Mouse (Mus musculus) cerebellum, postnatal 25 days (tissue): ENCODE measurements around the gene Chac1.

Source experiments
- DNase-seq, 2 experiments: peaks; one replicate each; pipeline ENCODE4 v3.0.0; 2021; ENCODE audit warnings: mixed read lengths in 2 of 2

Chac1 gene

DNA sequence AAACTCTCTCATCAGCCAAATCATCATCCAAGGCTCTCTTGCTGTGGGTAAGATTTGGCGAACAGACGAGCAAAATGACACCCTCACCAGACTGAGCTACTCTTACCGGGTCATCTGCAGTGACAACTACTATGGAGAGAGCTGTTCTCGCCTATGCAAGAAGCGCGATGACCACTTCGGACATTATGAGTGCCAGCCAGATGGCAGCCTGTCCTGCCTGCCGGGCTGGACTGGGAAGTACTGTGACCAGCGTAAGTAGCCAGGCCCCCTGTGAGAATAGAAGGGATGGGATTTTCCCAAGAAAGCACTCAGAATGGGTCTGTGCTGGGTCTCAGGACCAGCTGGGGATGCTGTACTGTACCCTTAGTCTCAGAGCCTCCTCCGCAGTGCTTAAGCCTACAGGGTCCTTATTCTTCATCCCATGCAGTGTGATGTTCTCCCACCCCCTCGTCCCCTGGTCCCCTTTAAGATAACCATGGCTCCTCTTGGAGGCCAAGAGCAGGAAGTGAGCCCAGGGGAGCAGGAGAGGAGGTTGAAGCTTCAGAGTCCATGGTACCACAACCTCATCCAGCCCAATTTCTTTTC is 23.0 kb upstream of the Chac1 start:
- DNase-seq, result peak; percentile 58 to 61

DNA sequence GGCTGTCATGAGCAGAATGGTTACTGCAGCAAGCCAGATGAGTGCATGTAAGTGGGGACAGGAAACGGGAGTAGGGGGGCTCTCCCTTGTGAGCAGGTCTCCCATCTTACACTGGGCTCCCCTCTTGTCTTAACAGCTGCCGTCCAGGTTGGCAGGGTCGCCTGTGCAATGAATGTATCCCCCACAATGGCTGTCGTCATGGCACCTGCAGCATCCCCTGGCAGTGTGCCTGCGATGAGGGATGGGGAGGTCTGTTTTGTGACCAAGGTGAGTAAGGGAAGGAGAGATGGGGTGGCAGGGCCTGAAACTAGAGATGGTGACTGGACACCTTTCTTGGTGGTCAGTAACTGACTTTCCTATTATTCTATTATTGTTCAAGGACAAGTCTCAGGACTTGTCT is 22.5 kb upstream of the Chac1 start:
- DNase-seq, result no peak

DNA sequence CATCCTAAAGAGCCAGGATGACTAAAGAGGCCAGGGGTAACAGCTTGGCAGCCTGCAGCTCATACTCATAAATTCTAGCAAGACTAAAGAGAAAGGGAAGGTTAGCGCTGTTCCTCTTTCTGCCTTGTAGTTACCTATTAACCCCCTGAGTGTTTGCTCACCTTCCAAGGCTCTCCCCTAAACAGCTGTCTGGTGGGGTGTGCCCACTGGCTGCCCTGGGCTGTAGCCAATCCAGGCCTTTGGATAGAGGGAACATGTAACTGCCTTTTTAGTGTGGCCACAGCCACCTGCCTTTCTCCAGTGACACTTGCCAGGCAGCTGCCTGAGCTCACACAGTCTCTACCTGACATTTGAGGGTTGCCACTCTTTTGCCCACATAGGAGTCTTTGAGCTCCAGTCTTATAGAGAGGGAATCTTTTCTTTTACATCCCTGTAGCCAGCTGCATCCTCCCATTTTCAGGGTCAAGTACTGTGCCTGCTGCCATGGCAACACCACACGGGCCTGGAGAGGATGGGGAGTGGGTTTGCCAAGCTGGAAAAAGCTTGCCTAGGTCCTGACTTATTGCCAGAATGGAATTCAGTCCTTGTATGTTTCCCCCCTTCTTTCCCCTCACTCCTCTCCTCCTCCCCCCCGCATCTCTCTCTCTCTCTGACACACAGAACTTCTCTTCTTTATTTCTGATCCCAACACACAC is 21.8 kb upstream of the Chac1 start:
- no peak for DNase-seq

DNA sequence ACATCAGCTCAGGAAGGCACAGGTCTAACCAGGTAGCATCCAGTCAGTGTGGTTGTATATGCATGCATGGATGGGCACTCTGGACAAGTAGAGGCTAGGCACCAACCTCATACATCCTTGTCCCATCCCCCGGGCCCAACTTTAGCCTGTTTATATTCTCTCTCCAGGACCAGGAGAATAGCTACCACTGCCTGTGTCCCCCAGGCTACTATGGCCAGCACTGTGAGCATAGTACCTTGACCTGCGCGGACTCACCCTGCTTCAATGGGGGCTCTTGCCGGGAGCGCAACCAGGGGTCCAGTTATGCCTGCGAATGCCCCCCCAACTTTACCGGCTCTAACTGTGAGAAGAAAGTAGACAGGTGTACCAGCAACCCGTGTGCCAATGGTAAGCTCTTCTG is 20.2 kb upstream of the Chac1 start:
- DNase-seq, result no peak

DNA sequence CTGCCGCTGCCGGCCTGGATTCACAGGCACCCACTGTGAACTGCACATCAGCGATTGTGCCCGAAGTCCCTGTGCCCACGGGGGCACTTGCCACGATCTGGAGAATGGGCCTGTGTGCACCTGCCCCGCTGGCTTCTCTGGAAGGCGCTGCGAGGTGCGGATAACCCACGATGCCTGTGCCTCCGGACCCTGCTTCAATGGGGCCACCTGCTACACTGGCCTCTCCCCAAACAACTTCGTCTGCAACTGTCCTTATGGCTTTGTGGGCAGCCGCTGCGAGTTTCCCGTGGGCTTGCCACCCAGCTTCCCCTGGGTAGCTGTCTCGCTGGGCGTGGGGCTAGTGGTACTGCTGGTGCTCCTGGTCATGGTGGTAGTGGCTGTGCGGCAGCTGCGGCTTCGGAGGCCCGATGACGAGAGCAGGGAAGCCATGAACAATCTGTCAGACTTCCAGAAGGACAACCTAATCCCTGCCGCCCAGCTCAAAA is 18.8 kb upstream of the Chac1 start:
- no peak for DNase-seq

DNA sequence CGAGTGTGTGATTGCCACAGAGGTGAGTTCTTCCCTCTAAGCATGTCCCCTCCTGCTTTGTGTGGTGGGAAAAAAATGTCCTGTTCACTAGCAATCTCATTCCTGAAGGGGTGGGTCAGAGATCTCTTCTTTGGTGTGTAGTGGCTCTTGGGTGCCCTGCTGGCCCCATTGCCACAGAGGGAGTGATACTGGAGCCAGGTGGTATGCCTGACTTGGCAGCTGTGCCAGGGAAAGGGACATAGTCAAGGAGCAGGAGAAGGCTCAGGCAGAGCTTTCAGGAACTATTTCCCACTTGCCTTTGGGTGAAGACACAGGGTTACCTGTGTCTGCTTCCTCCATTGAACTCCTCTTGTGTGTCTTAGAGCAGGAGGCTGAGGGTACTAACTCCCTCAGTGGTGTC is 16.9 kb upstream of the Chac1 start:
- no peak for DNase-seq

DNA sequence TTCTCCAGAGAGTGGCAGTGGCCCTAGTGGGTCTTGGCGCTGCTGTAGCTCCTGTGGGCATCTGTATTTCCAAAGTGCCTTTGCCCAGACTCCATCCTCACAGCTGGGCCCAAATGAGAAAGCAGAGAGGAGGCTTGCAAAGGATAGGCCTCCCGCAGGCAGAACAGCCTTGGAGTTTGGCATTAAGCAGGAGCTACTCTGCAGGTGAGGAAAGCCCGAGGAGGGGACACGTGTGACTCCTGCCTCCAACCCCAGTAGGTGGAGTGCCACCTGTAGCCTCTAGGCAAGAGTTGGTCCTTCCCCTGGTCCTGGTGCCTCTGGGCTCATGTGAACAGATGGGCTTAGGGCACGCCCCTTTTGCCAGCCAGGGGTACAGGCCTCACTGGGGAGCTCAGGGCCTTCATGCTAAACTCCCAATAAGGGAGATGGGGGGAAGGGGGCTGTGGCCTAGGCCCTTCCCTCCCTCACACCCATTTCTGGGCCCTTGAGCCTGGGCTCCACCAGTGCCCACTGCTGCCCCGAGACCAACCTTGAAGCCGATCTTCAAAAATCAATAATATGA is 16.0 kb upstream of the Chac1 start:
- DNase-seq, result no peak

DNA sequence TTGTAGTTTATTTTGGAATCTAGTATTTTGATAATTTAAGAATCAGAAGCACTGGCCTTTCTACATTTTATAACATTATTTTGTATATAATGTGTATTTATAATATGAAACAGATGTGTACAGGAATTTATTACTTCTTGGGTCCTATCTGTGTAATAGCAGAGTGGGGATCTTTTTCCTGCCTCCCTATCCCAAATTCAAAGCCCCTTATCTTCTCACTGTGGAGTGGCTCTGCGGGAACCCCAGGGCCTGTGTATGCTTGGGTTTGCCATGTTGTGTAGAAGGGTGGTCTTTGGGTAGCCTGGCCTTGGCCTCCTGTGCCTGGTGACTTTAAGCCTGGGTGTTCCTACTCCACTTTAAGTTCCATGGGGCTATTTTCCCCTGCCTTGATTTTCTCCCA is 15.5 kb upstream of the Chac1 start:
- no peak for DNase-seq

DNA sequence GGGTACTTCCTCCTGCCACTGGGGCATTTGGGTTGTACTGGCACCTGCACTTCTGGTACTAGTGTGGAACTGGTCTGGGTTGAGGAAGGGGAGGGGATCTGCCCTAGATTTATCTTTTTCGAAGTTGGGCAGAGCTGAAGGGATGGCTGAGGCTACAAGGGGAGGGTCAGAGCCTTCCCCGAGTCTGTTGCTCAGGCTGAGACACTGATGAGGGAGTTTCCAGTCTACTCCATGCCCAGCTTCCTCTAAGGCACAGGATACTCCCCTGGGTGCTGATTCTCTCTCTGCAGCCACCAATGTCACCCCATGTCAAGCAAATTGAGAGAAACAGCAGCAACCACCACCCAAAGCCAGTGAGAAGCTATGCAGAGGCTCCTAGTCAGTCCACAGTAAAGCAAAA is 15.0 kb upstream of the Chac1 start:
- DNase-seq, result no peak

DNA sequence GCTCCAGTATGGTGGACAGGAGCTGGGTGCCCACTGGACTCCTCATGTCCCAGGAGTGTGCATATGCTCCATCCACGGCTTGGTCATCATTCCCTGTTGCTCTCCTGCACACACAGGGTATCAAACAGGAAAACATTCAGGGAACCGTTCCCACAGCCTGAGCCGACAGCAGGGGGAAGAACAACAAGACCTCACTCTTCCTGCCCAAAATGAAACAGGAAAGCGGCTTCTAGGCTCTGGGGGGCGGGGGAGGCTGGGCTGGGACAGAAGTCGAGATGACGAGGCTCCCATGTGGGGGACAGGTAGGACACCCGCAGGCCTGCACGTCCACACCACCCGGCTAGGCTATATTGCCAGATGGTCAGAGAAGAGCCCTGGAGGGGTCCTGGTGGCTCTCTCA is 14.6 kb upstream of the Chac1 start:
- DNase-seq, result peak; percentile 29 to 41

DNA sequence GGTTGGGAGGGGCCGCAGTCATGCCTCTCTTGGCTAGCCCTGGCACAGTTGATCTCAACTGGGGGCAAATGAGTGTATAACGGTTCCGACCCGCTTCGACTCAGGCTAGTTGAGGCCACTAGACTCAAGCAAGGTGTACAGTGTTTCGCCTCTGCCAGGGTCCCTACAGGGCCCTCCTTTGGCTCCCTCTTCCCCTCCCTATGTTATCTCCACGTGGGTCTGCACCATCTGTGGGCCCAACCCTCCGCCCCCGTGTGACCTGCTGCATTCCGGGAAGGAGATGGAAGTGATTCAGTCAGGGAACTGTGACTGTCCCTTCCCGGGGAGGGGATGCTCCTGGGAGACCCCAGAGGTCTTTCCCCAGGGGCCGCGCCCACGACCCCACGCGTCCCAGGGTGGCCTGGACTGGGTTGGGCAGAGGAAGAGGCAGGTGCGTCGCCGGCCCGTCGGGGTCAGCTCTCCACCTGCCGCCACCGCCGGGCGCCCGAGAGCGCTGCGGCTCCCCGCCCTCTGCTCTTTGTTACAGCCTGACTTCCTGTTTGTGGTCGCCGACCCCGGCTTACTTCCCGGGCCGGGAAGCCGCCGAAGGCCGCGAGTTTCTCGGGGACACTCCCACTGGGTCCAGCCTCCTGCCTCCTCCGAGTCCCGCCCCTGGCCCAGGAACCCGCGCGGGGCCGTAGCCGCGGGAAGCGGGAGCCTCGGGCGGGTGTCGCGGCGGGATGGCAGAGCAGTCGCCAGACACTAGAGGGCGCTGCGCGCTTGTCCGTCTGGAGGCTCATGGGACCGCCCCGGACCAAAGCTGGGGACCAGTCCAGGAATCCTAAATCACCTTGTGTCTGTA is 13.4 kb upstream of the Chac1 start:
- peak; percentile 96 for DNase-seq

DNA sequence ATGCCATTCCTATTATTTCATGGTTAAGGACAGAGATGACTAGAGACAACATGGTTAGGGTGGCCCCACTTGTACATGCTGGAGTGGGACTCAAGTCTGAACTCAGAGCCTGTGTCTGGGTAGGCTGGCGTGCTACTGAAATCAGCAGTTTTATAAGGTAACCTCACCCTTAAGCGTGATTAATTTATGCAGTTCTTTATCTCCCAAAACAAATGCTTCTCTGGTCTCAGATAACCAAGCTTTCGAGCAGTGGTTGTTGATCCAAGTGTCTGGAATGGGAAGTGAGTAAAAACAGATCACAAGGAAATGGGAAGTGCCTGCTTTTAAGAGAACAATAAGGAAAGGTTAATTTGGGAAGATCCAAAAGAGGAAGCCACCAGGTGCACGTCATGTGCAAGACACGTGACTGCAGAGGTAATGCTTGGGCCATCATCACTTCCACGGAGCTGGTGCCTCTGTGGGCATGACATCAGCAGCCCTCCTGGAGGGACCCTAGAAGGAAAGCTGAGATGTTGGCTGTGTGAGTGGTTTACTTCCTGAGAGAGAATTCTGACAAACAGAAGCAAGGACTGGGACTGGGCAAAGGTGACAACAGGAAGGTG is 6.4 kb upstream of the Chac1 start:
- DNase-seq, result no peak

DNA sequence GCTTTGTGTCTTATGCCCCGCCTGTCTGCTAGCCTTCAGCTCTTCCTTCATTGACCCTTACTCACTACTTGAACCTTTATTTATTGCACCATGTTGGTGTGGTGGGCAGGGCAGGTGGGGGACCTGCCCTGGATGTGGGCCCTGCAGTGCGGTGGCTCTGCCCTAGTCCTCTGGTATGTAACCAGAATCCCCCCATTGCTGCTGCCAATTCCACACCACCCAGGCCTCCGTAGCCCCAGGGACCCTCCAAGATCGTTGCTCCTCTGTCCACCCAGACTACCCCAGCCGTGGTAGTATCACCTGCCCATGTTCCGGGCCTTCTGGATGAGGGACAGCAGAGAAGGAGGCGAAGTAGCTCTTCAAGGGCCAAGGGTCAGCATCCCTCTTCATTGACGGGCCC is 2.7 kb downstream of the Chac1 start:
- no peak for DNase-seq

DNA sequence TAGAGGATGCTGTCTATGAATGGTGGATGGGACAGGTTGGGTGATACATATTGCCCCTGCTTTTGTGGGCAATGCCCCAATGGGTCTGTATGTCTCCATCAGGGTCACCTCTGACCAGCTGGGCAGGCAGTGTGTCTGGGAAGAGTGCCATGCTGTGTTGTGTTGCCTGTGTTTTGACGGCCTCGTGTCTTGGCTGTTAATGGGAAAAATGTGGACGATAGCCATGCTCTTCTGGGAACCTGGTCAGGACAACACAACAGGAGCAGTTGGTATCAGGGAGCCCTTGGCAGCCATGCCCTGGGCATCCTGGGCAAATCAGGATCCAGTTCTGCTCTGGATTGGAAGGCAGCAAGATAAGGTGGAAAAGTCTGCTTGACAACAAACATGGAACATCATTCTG is 4.1 kb downstream of the Chac1 start:
- DNase-seq, result peak; percentile 87

DNA sequence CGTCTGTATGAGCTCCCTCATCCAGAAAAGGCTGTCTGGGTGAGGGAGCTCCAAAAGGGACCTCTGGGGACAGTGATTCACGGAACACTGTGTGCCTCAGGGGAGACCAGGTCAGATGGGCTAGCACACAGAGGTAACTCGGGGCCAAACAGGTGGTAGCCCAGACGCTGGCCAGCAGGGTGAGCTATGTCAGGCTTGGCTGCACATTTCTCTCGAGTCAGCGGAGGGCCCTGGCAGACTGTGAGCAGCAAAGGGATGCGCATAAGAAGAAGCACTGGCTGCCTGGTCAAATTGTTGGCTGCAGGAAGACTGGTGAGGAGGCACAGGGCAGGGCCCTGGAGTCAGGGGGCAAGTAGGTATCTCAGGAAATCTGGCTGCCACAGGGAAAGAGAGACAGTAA is 4.6 kb downstream of the Chac1 start:
- peak; percentile 89 to 90 for DNase-seq

DNA sequence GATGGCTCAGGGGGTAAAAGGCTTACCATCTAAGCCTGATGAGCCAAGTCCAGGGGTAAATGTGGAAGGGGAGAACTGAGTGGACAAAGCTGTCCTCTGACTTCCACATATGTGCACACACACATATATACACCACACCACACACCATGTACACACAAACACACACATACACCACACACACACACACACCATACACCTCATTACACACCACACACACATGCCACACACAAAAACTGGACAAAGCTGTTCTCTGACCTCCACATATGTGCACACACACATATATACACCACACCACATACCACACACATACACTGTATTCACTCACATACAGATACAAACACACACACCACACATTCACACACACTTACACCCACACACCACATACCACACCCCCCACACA is 5.3 kb downstream of the Chac1 start:
- no peak for DNase-seq

DNA sequence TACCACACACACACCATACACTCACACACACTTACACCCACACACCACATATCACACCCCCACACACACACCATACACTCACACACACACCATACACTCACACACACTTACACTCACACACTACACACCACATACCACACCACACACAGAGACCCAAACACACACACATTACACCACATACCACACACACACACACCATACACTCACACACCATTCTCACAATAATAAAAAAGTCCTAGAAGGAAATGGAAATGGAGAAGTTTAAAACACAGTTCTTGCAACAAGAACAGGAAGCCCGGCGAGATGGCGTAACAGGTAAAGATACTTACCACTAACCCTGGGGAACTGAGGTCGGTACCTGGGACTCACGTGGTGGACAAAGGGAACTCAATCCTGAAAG is 5.8 kb downstream of the Chac1 start:
- no peak for DNase-seq

DNA sequence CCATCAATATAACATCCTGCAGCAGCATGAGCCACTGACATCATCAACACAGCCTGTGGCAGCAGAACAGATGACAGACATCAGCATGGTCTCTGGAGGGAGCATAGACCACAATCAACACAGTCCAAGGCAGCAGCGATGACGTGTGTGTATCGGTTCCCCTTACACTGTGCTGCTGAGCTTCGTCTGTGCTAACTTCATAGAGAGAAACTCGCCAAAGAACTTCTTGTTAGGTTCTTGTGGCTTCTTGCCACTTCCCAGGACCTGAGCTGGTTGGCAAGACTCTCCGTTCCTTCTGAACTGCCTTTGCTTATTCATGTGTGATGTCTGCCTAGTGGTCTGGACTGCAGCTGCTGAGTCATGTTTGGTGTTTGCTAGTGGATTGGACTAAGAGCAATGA is 7.2 kb downstream of the Chac1 start:
- DNase-seq, result no peak

DNA sequence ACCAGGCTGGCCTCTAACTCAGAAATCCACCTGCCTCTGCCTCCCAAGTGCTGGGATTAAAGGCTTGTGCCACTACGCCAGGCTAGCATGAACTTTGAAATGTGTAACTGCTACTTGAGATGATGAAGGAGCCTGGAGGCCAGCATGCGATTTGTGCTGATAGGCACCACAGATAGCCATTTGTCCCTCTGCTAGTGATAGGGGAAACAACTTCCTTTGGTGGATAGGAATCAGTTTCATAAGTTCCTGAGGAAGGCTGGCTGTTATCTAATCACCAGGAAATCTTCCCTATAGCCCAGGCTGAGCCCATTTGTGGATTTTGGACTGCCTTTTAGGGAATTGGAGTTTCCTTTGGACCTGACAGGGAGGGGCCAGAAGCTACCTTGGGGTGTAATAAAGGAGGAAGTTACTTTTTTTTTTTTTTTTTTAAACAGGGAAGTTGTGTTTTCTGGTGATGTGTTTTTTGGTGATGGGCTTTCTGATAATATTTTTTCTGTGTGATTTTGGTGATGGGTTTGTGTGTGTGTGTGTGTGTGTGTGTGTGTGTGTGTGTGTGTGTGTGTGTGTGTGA is 8.8 kb downstream of the Chac1 start:
- DNase-seq, result no peak

DNA sequence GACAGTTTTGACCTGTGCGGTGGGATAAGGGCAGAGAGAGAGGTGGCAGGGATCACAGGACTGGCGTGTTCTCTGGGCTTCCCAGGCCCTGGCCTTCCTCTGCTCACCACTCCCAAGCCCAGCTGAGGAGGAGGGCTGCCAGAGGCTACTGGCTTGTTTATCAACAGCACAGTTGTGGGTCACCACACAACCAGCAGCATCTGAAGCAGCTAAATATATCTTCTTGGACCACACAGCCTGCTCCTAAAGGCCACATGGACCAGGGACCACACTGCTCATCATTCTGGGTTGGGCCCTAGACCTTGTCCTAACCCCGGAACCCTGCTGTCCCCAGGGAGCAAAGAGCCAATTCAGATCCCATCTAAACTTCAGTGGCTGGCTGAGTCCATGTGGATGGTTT is 13.9 kb downstream of the Chac1 start:
- DNase-seq, result no peak

DNA sequence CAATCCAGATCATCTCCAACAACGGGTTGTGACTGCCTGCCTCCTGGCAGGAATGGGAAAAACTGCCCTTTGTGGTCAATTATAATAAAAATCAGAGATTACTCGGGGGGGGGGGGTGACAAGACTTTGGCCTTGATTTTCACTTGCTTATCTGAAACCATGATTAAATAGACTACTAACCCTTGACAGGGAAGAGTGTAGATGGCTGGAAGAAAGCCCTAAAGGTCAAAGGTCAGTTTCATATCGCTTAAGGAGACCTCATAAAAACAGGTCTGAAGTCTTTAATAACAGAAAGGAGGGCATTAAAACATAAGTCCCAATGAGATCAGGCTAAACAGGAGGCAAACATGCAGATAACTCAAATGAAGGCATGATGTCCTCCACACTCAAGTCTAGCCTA is 16.3 kb downstream of the Chac1 start:
- no peak for DNase-seq

DNA sequence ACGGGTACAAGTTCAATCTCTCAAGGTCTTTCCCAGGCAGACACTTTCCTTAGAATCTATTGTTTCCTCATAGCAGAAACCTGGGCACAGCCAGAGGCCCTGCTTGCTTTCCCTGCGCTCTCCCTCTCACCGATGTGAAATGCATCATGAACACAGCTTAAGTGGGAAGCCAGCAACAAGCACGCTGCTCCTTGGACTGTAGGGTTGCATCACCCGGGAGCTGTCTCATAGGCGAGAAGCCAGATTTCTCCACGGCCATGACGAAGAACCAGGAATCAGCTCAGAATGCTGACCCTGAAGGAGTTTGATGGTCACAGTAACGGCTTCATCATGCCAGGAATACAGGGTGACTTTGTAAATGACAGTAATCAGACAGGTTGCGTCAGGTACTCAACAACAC is 19.1 kb downstream of the Chac1 start:
- DNase-seq, result no peak

DNA sequence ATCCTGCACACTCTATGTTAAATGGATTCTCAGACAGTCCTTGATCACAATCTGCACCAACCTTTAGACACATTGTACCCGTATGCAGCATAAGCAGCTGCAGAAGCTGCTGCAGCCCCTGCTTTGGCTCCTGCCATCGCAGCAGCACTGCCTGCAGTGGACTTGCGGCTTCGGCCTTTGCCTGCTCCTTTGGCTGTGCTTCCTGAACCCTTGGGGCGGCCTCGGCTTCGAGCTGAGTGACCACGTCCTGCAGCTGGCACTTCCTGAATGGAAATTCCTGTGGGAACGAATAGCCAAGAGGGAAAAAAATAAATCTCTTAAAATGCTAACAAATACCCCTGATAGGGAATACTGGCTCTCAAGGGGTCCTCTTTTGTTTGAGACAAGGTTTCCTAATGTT is 26.3 kb downstream of the Chac1 start:
- DNase-seq, result no peak
